Mouse (Mus musculus) hindlimb bud, embryonic 11.5 days (tissue): Measurements from ENCODE around the gene Kbtbd12.

Experiments used
- DNase-seq: peaks from one replicate; pipeline ENCODE4 v3.0.0-alpha.2; 2012; ENCODE audit warnings: low read depth, low spot score; ENCODE audit errors: extremely low spot score

Gene Kbtbd12

GRCm38 (mm10) chr6:88502030-88502970 lies 135.4 kb downstream of the Kbtbd12 start:
- no peak for DNase-seq

DNA sequence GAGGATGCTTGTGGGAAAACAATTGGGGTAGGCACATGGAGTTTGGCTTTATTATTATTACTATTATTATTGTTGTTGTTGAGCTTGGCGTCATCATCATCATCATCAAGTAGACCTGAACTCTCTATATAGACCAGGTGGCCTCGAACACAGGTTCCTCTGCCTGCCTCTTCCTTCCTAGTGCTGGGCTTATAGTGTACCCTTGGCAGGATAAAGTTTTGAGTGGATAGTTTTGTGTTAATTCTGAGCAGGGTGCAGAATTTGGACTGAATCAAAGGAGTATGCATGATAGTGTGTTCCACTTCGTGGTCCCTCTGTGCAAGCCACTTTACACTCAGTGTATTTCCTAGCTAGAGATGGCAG lies 137.4 kb downstream of the Kbtbd12 start:
- DNase-seq = no peak

- no peak for DNase-seq
Measured at GRCm38 (mm10) chr6:88499481-88500404, 138.0 kb downstream of the Kbtbd12 start.
